Mouse (Mus musculus): Measurements from ENCODE around the gene Tcp11l2.

The Tcp11l2 gene

GRCm38 (mm10) chr10:84556120-84556519 lies 20.3 kb upstream of the Tcp11l2 start:
- DNase-seq (ENCODE audit: low read depth, low spot score), result no peak

- peak; percentile 49 for DNase-seq (ENCODE audit: low read depth, low spot score)
These were observed 17.9 kb upstream of the Tcp11l2 start for GRCm38 (mm10) chr10:84558511-84558910.

GRCm38 (mm10) chr10:84559986-84560385 lies 16.4 kb upstream of the Tcp11l2 start:
- DNase-seq (ENCODE audit: low read depth, low spot score), result no peak

GRCm38 (mm10) chr10:84562121-84562520 lies 14.3 kb upstream of the Tcp11l2 start:
- no peak for DNase-seq (ENCODE audit: low read depth, low spot score)

- DNase-seq (ENCODE audit: low read depth, low spot score), result peak; percentile 11
These were observed 13.6 kb upstream of the Tcp11l2 start for GRCm38 (mm10) chr10:84562567-84563554.

- DNase-seq (ENCODE audit: low read depth, low spot score), result no peak
These were observed 12.0 kb upstream of the Tcp11l2 start for GRCm38 (mm10) chr10:84564427-84564826.

GRCm38 (mm10) chr10:84571052-84571639 lies 5.3 kb upstream of the Tcp11l2 start:
- no peak for DNase-seq (ENCODE audit: low read depth, low spot score)

GRCm38 (mm10) chr10:84573671-84574420 lies 2.6 kb upstream of the Tcp11l2 start:
- no peak for DNase-seq (ENCODE audit: low read depth, low spot score)

- peak; percentile 85 for DNase-seq (ENCODE audit: low read depth, low spot score)
These were observed 414 bp upstream of the Tcp11l2 start for GRCm38 (mm10) chr10:84576029-84576394.

GRCm38 (mm10) chr10:84577071-84577727 lies 773 bp downstream of the Tcp11l2 start:
- DNase-seq (ENCODE audit: low read depth, low spot score), result peak; percentile 74

- no peak for DNase-seq (ENCODE audit: low read depth, low spot score)
These were observed 2.3 kb downstream of the Tcp11l2 start for GRCm38 (mm10) chr10:84578738-84579137.

- no peak for DNase-seq (ENCODE audit: low read depth, low spot score)
These were observed 3.1 kb downstream of the Tcp11l2 start for GRCm38 (mm10) chr10:84579527-84579926.

GRCm38 (mm10) chr10:84581191-84581590 lies 4.8 kb downstream of the Tcp11l2 start:
- DNase-seq (ENCODE audit: low read depth, low spot score), result no peak

- DNase-seq (ENCODE audit: low read depth, low spot score), result no peak
These were observed 5.8 kb downstream of the Tcp11l2 start for GRCm38 (mm10) chr10:84582236-84582635.

- peak; percentile 76 for DNase-seq (ENCODE audit: low read depth, low spot score)
These were observed 8.2 kb downstream of the Tcp11l2 start for GRCm38 (mm10) chr10:84584451-84585293.

GRCm38 (mm10) chr10:84585294-84585650 lies 8.8 kb downstream of the Tcp11l2 start:
- DNase-seq (ENCODE audit: low read depth, low spot score), result no peak

GRCm38 (mm10) chr10:84590956-84591355 lies 14.5 kb downstream of the Tcp11l2 start:
- DNase-seq (ENCODE audit: low read depth, low spot score), result no peak

GRCm38 (mm10) chr10:84591640-84592148 lies 15.3 kb downstream of the Tcp11l2 start:
- no peak for DNase-seq (ENCODE audit: low read depth, low spot score)

GRCm38 (mm10) chr10:84592745-84593144 lies 16.3 kb downstream of the Tcp11l2 start:
- DNase-seq (ENCODE audit: low read depth, low spot score), result peak; percentile 34

GRCm38 (mm10) chr10:84597127-84597785 lies 20.8 kb downstream of the Tcp11l2 start:
- peak; percentile 39 for DNase-seq (ENCODE audit: low read depth, low spot score)
